Mouse (Mus musculus): ENCODE measurements at regions not wholly inside any gene's neighbourhood (a gene's known extent, or its start where the extent isn't known, plus 50 kb on each side); places are given as distances from the start of the nearest gene placed in this dataset.
"Not testable (repeated sequence)": the region's sequence is repeated elsewhere in the genome, so short reads cannot be mapped to it uniquely, and the experiment has no call there.

- Histone ChIP-seq H3K36me3 (replicated peaks in 1 of 2; ENCODE audit: control insufficient read depth in 1 of 2, insufficient read depth in 1 of 2, low read length in 1 of 2) (no peaks in the 10 kb centered on the region), H3K27ac (ENCODE audit: insufficient read depth, low read depth) (no peak overlapping the region), H3K9me3 (replicated peaks; ENCODE audit: low read length) (no peaks in the 10 kb centered on the region), H3K4me2 (ENCODE audit: insufficient read depth, low read depth, poor library complexity, severe bottlenecking) (no peak overlapping the region), H3K9ac (ENCODE audit: insufficient read depth, low read depth) (no peak overlapping the region), H3K79me2 (replicated peaks; ENCODE audit: control insufficient read depth, extremely low read depth, insufficient read depth, poor library complexity, severe bottlenecking) (no peaks in the 10 kb centered on the region), H3K4me1 (ENCODE audit: control insufficient read depth in 1 of 2, insufficient read depth in 2 of 2) (no peaks in the 10 kb centered on the region), H3K4me3 (replicated peaks in 1 of 3; ENCODE audit: low read depth in 2 of 3, low read length in 2 of 3, poor library complexity in 1 of 3) (no peak overlapping the region), H3K27me3 (replicated peaks) (no peaks in the 10 kb centered on the region)
- no peak for DNase-seq (ENCODE audit: extremely low read depth)
- dilution Hi-C loops (cut with MboI; ENCODE audit: extremely low pct_ligation_motif_present, extremely low pct_unique_long_range_greater_than_20kb, low sequenced_read_pairs) (no loop called here), in situ Hi-C loops (cut with MboI; ENCODE audit: low pct_ligation_motif_present, low pct_unique_long_range_greater_than_20kb, low sequenced_read_pairs) (no loop called here)
- no peak for TF ChIP-seq RCOR1 (conservative IDR thresholded peaks at IDR 0.05; ENCODE audit: low read depth, low read length)
- no peak for TF ChIP-seq BHLHE40 (IDR thresholded peaks at IDR 0.05; ENCODE audit: low read depth, low read length)
- TF ChIP-seq EP300 (IDR thresholded peaks at IDR 0.05; ENCODE audit: low read length), result no peak
- TF ChIP-seq NELFE (IDR thresholded peaks at IDR 0.05; ENCODE audit: low read depth, low read length), result no peak
- TF ChIP-seq UBTF (IDR thresholded peaks at IDR 0.05; ENCODE audit: low read depth, low read length), result no peak
- no peak for TF ChIP-seq MAFK (IDR thresholded peaks at IDR 0.05; ENCODE audit: insufficient replicate concordance, low read length)
- no peak for TF ChIP-seq MXI1 (IDR thresholded peaks at IDR 0.05; ENCODE audit: low read depth, low read length)
- no peak for TF ChIP-seq USF1 (IDR thresholded peaks at IDR 0.05; ENCODE audit: low read depth, low read length)
- TF ChIP-seq SIN3A (IDR thresholded peaks at IDR 0.05; ENCODE audit: low read length), result no peak
- TF ChIP-seq ELF1 (IDR thresholded peaks at IDR 0.05; ENCODE audit: low read depth, low read length), result no peak
- no peak for TF ChIP-seq MAX (IDR thresholded peaks at IDR 0.05; ENCODE audit: low read length)
- TF ChIP-seq SMC3 (IDR thresholded peaks at IDR 0.05; ENCODE audit: low read depth, low read length), result no peak
These were observed 449.0 kb downstream of the Mei4 start for GRCm38 (mm10) chr9:82312466-82312865.

DNA sequence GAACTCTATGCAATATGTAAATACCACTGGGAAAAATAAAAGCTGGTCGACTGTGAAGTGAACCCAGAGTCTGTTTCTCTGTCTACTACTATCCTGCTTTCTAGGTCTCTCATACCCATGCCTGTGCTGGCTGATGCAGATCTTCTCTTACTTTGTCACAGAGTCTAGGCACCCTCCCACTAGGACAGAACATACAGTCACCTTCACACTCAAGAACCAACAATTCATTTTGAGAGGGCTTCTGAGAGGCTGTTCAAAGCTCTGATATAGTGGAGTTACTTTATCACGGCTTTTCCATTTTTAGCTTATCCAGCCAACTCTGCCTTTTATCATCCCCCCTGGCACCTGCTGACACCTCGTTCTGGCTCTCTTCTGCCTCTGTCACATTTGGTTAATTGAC is 477.0 kb downstream of the Mei4 start:
- no peak for DNase-seq (ENCODE audit: extremely low read depth)
- Histone ChIP-seq H3K27me3 (replicated peaks) (no peaks in the 10 kb centered on the region), H3K4me1 (ENCODE audit: control insufficient read depth in 1 of 2, insufficient read depth in 2 of 2) (peaks cover 4 to 19% of the 10 kb centered on the region in 2 experiments; a peak in 3 of 4 replicates), H3K4me3 (replicated peaks in 1 of 3; ENCODE audit: low read depth in 2 of 3, low read length in 2 of 3, poor library complexity in 1 of 3) (no peak overlapping the region), H3K9ac (ENCODE audit: insufficient read depth, low read depth) (no peak overlapping the region), H3K9me3 (replicated peaks; ENCODE audit: low read length) (no peaks in the 10 kb centered on the region), H3K36me3 (replicated peaks in 1 of 2; ENCODE audit: control insufficient read depth in 1 of 2, insufficient read depth in 1 of 2, low read length in 1 of 2) (no peaks in the 10 kb centered on the region), H3K27ac (ENCODE audit: insufficient read depth, low read depth) (no peak overlapping the region), H3K79me2 (replicated peaks; ENCODE audit: control insufficient read depth, extremely low read depth, insufficient read depth, poor library complexity, severe bottlenecking) (no peaks in the 10 kb centered on the region), H3K4me2 (ENCODE audit: insufficient read depth, low read depth, poor library complexity, severe bottlenecking) (no peak overlapping the region)
- dilution Hi-C loops (cut with MboI; ENCODE audit: extremely low pct_ligation_motif_present, extremely low pct_unique_long_range_greater_than_20kb, low sequenced_read_pairs) (no loop called here), in situ Hi-C loops (cut with MboI; ENCODE audit: low pct_ligation_motif_present, low pct_unique_long_range_greater_than_20kb, low sequenced_read_pairs) (no loop called here)
- TF ChIP-seq GABPA (IDR thresholded peaks at IDR 0.05; ENCODE audit: insufficient replicate concordance, low read depth, low read length) (no peak), ZMIZ1 (IDR thresholded peaks at IDR 0.05; ENCODE audit: low read depth, low read length) (no peak), PAX5 (IDR thresholded peaks at IDR 0.05; ENCODE audit: low read length) (no peak), NRF1 (IDR thresholded peaks at IDR 0.05; ENCODE audit: low read depth, low read length) (no peak)

DNA sequence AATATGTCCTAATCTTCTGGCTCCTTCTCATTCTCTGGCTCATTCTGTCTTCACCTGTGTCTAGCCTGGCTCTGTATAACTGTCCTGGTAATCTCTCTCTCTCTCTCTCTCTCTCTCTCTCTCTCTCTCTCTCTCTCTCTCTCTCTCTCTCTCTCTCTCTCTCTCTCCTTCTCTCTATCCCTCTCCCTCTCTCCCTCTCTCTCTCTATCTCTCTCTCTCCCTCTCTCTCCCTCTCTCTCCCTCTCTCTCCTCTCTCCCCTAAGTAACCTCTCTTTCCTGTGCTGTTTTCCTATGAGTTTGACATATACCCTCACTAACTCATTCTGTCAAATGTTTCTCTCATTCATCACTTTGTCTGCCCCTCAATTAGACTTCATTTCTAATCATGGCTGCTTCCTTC is 478.6 kb upstream of the Irak1bp1 start:
- in situ Hi-C loops (cut with MboI; ENCODE audit: low pct_ligation_motif_present, low pct_unique_long_range_greater_than_20kb, low sequenced_read_pairs); dilution Hi-C loops (cut with MboI; ENCODE audit: extremely low pct_ligation_motif_present, extremely low pct_unique_long_range_greater_than_20kb, low sequenced_read_pairs); H3K27me3 ChIP-seq (replicated peaks): not testable (repeated sequence)

More for the DNA sequence above, 478.6 kb upstream of the Irak1bp1 start:
- not testable (repeated sequence) for H3K36me3 ChIP-seq (replicated peaks in 1 of 2; ENCODE audit: control insufficient read depth in 1 of 2, insufficient read depth in 1 of 2, low read length in 1 of 2); H3K79me2 ChIP-seq (replicated peaks; ENCODE audit: control insufficient read depth, extremely low read depth, insufficient read depth, poor library complexity, severe bottlenecking); H3K4me3 ChIP-seq (replicated peaks in 1 of 3; ENCODE audit: low read depth in 2 of 3, low read length in 2 of 3, poor library complexity in 1 of 3); H3K4me2 ChIP-seq (ENCODE audit: insufficient read depth, low read depth, poor library complexity, severe bottlenecking); H3K9ac ChIP-seq (ENCODE audit: insufficient read depth, low read depth); H3K27ac ChIP-seq (ENCODE audit: insufficient read depth, low read depth); H3K9me3 ChIP-seq (replicated peaks; ENCODE audit: low read length); H3K4me1 ChIP-seq (ENCODE audit: control insufficient read depth in 1 of 2, insufficient read depth in 2 of 2); DNase-seq (ENCODE audit: extremely low read depth)

Data from CH12.LX (cell line).